Mouse (Mus musculus) neural tube, embryonic 15.5 days (tissue): ENCODE results near the gene 4930583I09Rik. TPM values are rescaled to one million over a fixed set of nuclear protein-coding genes. Genes with fewer than 3 reads are reported as not detected.

ENCODE experiments used
- ATAC-seq: fragments of 200-750 bp; cut with Nextera tagmentation; 2 replicates; pipeline ENCODE4 v1.8.0; 2017; ENCODE audit warnings: mild to moderate bottlenecking, moderate TSS enrichment, moderate library complexity; ENCODE audit not compliant: low FRiP score
- H3K27ac ChIP-seq: fragments of 300-500 bp; sonication (generic); replicated peaks from 2 replicates; pipeline ENCODE4 v1.5.1; 2015; ENCODE audit warnings: mild to moderate bottlenecking, inconsistent platforms
- H3K27me3 ChIP-seq: fragments of 300-500 bp; sonication (generic); replicated peaks from 2 replicates; pipeline ENCODE4 v1.6.1; 2015; ENCODE audit warnings: inconsistent platforms
- H3K36me3 ChIP-seq: fragments of 300-500 bp; sonication (generic); 2 replicates; pipeline ENCODE4 v1.6.1; 2015; ENCODE audit warnings: inconsistent platforms
- H3K4me1 ChIP-seq: fragments of 300-500 bp; sonication (generic); 2 replicates; pipeline ENCODE4 v1.6.1; 2015; ENCODE audit warnings: inconsistent platforms
- H3K4me2 ChIP-seq: fragments of 300-500 bp; sonication (generic); 2 replicates; pipeline ENCODE4 v1.6.1; 2015; ENCODE audit warnings: inconsistent platforms, mild to moderate bottlenecking, moderate library complexity
- H3K4me3 ChIP-seq: fragments of 300-500 bp; sonication (generic); replicated peaks from 2 replicates; pipeline ENCODE4 v1.5.1; 2015; ENCODE audit warnings: mild to moderate bottlenecking, inconsistent platforms
- H3K9ac ChIP-seq: fragments of 300-500 bp; sonication (generic); replicated peaks from 2 replicates; pipeline ENCODE4 v1.6.1; 2015; ENCODE audit warnings: mild to moderate bottlenecking, inconsistent platforms
- H3K9me3 ChIP-seq: fragments of 300-500 bp; sonication (generic); replicated peaks from 2 replicates; pipeline ENCODE4 v1.6.1; 2016; ENCODE audit warnings: inconsistent platforms
- WGBS: fragments of 180-500 bp; shearing (Covaris S2); methylation state at CpG from one replicate; pipeline ENCODE4 v1.1.7; 2015; ENCODE audit warnings: mixed read lengths; 5-methylcytosine and 5-hydroxymethylcytosine counted together
- polyA plus RNA-seq: library from polyadenylated mRNA; unstranded; fragments of >200 nt; fragmentation: Nextera tagmentation; extraction: Ambion mirVana; gene quantifications from 2 replicates; pipeline ENCODE4 v1.2.1, GENCODE M21; 2015

Gene 4930583I09Rik
- polyA plus RNA-seq, 1 experiment from 2014 or later = not detected

- Histone ChIP-seq H3K9ac (no peak overlapping the region), H3K9me3 (no peaks in the 10 kb centered on the region), H3K27ac (no peak overlapping the region), H3K36me3 (no peaks in the 10 kb centered on the region), H3K4me1 (no peaks in the 10 kb centered on the region), H3K4me2 (no peak overlapping the region), H3K4me3 (no peak overlapping the region), H3K27me3 (no peaks in the 10 kb centered on the region)
- WGBS = 82% methylated on average over 5 of the region's 5 CpGs
- no peak for ATAC-seq
Observed at GRCm38 (mm10) chr17:64792623-64793022, 43.2 kb downstream of the 4930583I09Rik start.

GRCm38 (mm10) chr17:64792076-64792475 lies 43.8 kb downstream of the 4930583I09Rik start:
- Histone ChIP-seq H3K4me2 (no peak overlapping the region), H3K9ac (no peak overlapping the region), H3K27ac (no peak overlapping the region), H3K4me1 (no peaks in the 10 kb centered on the region), H3K27me3 (no peaks in the 10 kb centered on the region), H3K9me3 (no peaks in the 10 kb centered on the region), H3K36me3 (no peaks in the 10 kb centered on the region), H3K4me3 (no peak overlapping the region)
- 91% methylated on average over 3 of the region's 3 CpGs for WGBS
- no peak for ATAC-seq

GRCm38 (mm10) chr17:64789175-64789574 lies 46.7 kb downstream of the 4930583I09Rik start:
- Histone ChIP-seq H3K4me2 (no peak overlapping the region), H3K27me3 (no peaks in the 10 kb centered on the region), H3K4me3 (no peak overlapping the region), H3K9me3 (no peaks in the 10 kb centered on the region), H3K36me3 (no peaks in the 10 kb centered on the region), H3K4me1 (no peaks in the 10 kb centered on the region), H3K9ac (no peak overlapping the region), H3K27ac (no peak overlapping the region)
- ATAC-seq = no peak
- 72% methylated on average over 3 of the region's 3 CpGs for WGBS

DNA sequence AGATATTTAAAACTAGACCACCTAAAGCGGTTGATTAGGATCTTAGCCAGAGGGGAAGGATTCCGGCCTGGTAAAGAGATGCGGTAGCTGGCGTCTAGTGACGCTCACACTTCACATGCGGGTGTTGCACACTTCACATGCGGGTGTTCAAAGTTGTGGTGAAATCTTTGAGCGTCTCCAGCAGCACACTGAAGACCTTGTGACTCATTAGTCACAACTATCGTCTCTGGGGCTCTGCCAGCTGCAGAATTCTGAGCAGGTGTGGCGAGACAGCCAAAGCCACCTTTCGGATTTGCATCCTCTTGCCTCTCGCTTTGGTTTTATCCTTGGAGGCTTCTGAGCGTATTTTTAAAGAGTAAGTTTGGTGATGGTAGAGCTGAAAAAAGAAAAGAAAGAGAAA lies 47.6 kb downstream of the 4930583I09Rik start:
- ATAC-seq = no peak
- H3K27me3 ChIP-seq = no peaks in the 10 kb centered on the region
- H3K4me3 ChIP-seq = no peak overlapping the region
- no peaks in the 10 kb centered on the region for H3K4me1 ChIP-seq
- H3K4me2 ChIP-seq = no peak overlapping the region
- H3K36me3 ChIP-seq = no peaks in the 10 kb centered on the region
- no peak overlapping the region for H3K27ac ChIP-seq
- WGBS = 91% methylated on average over 13 of the region's 13 CpGs
- H3K9ac ChIP-seq = no peak overlapping the region
- no peaks in the 10 kb centered on the region for H3K9me3 ChIP-seq

- no peak overlapping the region for H3K4me2 ChIP-seq
- H3K4me1 ChIP-seq = no peaks in the 10 kb centered on the region
- ATAC-seq = no peak
- no peak overlapping the region for H3K27ac ChIP-seq
- 58% methylated on average over 1 of the region's 1 CpGs for WGBS
- no peaks in the 10 kb centered on the region for H3K36me3 ChIP-seq
- no peak overlapping the region for H3K9ac ChIP-seq
- no peaks in the 10 kb centered on the region for H3K9me3 ChIP-seq
- no peaks in the 10 kb centered on the region for H3K27me3 ChIP-seq
- H3K4me3 ChIP-seq = no peak overlapping the region
Observed at GRCm38 (mm10) chr17:64785961-64786360, 49.9 kb downstream of the 4930583I09Rik start.

Other genes starting within 250 kb of the 4930583I09Rik start
- gene Man2a1, start 235.3 kb downstream of the 4930583I09Rik start, polyA plus RNA-seq = 5.4 and 9.0 TPM in 2 replicates